Mouse (Mus musculus) central nervous system, embryonic 11.5 days (tissue): Measurements from ENCODE around the gene Cnot6. TPM values are rescaled to one million over a fixed set of nuclear protein-coding genes. Genes with fewer than 3 reads are reported as not detected.

Experiments
- polyA plus RNA-seq: library from polyadenylated mRNA; depleted of rRNA; stranded (reverse); fragments of >200 nt; gene quantifications from 2 replicates; pipeline ENCODE4 v1.2.3, GENCODE M21; 2012; rRNA removed

Gene Cnot6
- 80.1 and 101 TPM in 2 replicates for polyA plus RNA-seq

DNA sequence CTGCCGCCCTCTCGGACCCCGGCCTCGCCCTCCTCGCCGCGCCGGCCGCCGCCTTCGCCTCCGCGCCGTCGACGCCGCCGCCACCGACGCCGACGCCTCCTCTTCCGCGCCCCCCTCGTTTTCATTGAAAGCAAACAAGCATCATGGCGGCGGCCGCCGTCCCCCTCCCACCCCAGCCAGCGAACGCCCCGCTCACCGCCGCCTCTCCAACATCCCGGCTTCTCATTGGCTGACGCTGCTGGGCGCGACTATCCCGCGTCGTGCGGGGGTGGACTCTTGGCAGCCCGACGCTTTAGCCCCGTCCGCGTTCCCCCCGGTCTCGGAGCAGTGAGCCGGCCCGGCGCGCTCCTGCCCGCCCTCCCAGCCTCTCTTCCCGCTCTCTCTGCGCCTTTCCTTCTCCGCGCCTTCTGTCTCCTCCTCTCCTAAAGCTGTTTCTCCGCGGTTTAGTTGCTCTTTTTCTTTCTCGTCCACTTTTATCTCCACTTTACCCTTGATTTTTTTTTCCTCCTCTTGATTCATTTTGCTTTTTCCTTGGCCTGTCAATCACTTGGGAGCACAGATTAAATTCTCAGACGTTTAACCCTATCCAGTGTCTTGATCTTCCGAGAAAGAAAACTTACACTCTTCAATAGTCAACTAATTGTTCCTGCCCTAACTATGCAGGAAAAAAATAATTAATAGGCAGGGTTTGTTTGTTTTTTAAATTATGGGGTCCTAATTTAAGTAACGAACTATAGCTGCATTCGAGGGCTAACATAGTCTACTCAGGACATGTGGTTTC lies at the start of gene Cnot6:
Gene Cnot6 (minus strand): TSS at position 169 of the 781 bp plus-strand sequence.

DNA sequence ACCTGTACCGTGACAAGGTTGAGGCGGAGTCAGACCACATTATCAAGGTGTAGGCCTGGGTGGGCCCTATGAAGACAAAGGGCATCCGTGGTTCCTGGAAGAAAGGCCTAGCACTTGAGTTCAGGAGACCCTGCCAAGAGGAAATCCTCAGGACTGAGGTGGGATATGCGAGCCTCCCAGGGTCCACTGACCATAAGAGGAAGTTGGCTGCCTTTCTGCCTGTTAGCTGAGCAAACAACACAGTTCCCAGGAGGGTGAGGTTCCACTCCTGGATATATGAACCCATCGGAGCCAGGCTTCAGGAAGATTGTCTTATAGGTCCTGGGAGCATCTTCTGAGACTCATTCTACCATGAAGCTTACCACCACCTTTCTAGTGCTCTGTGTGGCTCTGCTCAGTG lies 49.2 kb downstream of the Cnot6 start, which contains the start of gene Scgb3a1:
Gene Scgb3a1 (plus strand): TSS at position 301 of the 400 bp plus-strand sequence.

Other genes starting within 250 kb of the Cnot6 start
- gene Olfr1386, start 247.7 kb downstream of the Cnot6 start, polyA plus RNA-seq: not detected in 2 replicates
- not detected in 2 replicates for gene Olfr1385, start 223.7 kb downstream of the Cnot6 start, polyA plus RNA-seq
- gene Olfr1384, start 206.0 kb downstream of the Cnot6 start, polyA plus RNA-seq: not detected in 2 replicates
- gene Olfr1383, start 193.1 kb downstream of the Cnot6 start, polyA plus RNA-seq: not detected in 2 replicates
- not detected in 2 replicates for gene Olfr1382, start 184.5 kb downstream of the Cnot6 start, polyA plus RNA-seq
- not detected in 2 replicates for gene Olfr1381, start 169.3 kb downstream of the Cnot6 start, polyA plus RNA-seq
- gene Olfr1380, start 155.8 kb downstream of the Cnot6 start, polyA plus RNA-seq: not detected in 2 replicates
- gene Flt4, start 103.5 kb downstream of the Cnot6 start, polyA plus RNA-seq: 2.7 and 4.2 TPM in 2 replicates
- gene Scgb3a1, start 49.1 kb downstream of the Cnot6 start, polyA plus RNA-seq: 0.25 TPM in 1 of 2 replicates, not detected in the other
- 5.0 and 10.7 TPM in 2 replicates for gene Gfpt2, start 81.5 kb upstream of the Cnot6 start, polyA plus RNA-seq
- gene Mapk9, start 134.0 kb upstream of the Cnot6 start, polyA plus RNA-seq: 31.5 and 48.3 TPM in 2 replicates
- gene Rasgef1c, start 189.1 kb upstream of the Cnot6 start, polyA plus RNA-seq: 0.34 and 1.6 TPM in 2 replicates